Comparison of ENCODE assay signal across 28 mouse cellular contexts in genomic region chr10:41003197-41003596, GRCm38 (mm10).
DNase-seq lines count a peak whose midpoint lies in the region; ATAC-seq and TF ChIP-seq lines count a peak whose summit lies in the region.
"Had no signal": no experiment of that assay in that cellular context is flagged by ENCODE, and none has a peak within 500 bp of the region (broad histone marks: within the 10 kb centered on the region; RNA-seq: fewer than 3 reads in every experiment).

No protein-coding gene starts in this region.

- no peak overlapping the region for H3K4me3 ChIP-seq in C2C12 (ENCODE audit: insufficient read depth, poor library complexity, severe bottlenecking)
- no peak overlapping the region for H3K4me3 ChIP-seq in kidney, embryonic 14.5 days (ENCODE audit: low read length)
- H3K4me3 ChIP-seq: forebrain, embryonic 10.5 days; forebrain, embryonic 13.5 days; heart, embryonic 12.5 days; heart, embryonic 15.5 days; hindbrain, embryonic 10.5 days; hindbrain, embryonic 13.5 days; intestine, embryonic 15.5 days had no signal

- no peaks in the 10 kb centered on the region for H3K9me3 ChIP-seq in kidney, embryonic 14.5 days (ENCODE audit: control insufficient read depth, low read length)
- H3K9me3 ChIP-seq: forebrain, embryonic 10.5 days; forebrain, embryonic 13.5 days; G1E; heart, embryonic 12.5 days; heart, embryonic 15.5 days; hindbrain, embryonic 10.5 days; hindbrain, embryonic 13.5 days; intestine, embryonic 15.5 days had no signal

- TF ChIP-seq CTCF in C2C12 (IDR thresholded peaks at IDR 0.05; ENCODE audit: control insufficient read depth, insufficient read depth, insufficient read length): no peak

- no peaks in the 10 kb centered on the region for H3K79me3 ChIP-seq in C2C12 (ENCODE audit: low read depth)

- WGBS in kidney, embryonic 14.5 days: 69% methylated on average over 3 of the region's 3 CpGs

- H3K79me2 ChIP-seq in C2C12 (ENCODE audit: control insufficient read depth, insufficient read depth): no peaks in the 10 kb centered on the region

- H3K4me1 ChIP-seq in kidney, embryonic 14.5 days (ENCODE audit: control insufficient read depth, insufficient read depth, low read length): no peaks in the 10 kb centered on the region
- H3K4me1 ChIP-seq: heart, embryonic 12.5 days; heart, embryonic 15.5 days; hindbrain, embryonic 10.5 days; intestine, embryonic 15.5 days had no signal

- no peaks in the 10 kb centered on the region for H3K27me3 ChIP-seq in C2C12 (ENCODE audit: control insufficient read depth, insufficient read depth, insufficient read length)
- no peaks in the 10 kb centered on the region for H3K27me3 ChIP-seq in kidney, embryonic 14.5 days (ENCODE audit: control insufficient read depth, insufficient read depth, low read length)
- H3K27me3 ChIP-seq: CH12.LX; forebrain, embryonic 13.5 days; heart, embryonic 12.5 days; heart, embryonic 15.5 days; intestine, embryonic 15.5 days had no signal

- H3K9ac ChIP-seq in kidney, embryonic 14.5 days (ENCODE audit: low read depth, low read length): no peak overlapping the region
- H3K9ac ChIP-seq: forebrain, embryonic 13.5 days; heart, embryonic 12.5 days; heart, embryonic 15.5 days; hindbrain, embryonic 13.5 days; intestine, embryonic 15.5 days had no signal

- H3ac ChIP-seq in C2C12 (ENCODE audit: control insufficient read depth, insufficient read length, low read depth): no peak overlapping the region

- no peak for ATAC-seq in kidney, embryonic 14.5 days (ENCODE audit: low FRiP score, low TSS enrichment)
- ATAC-seq: forebrain, embryonic 13.5 days; forebrain, embryonic 16.5 days; hindbrain, embryonic 16.5 days; intestine, embryonic 15.5 days had no signal

- no peak overlapping the region for H3K4me2 ChIP-seq in kidney, embryonic 14.5 days (replicated peaks; ENCODE audit: low read depth, low read length)
- H3K4me2 ChIP-seq: forebrain, embryonic 13.5 days; heart, embryonic 12.5 days; heart, embryonic 15.5 days; hindbrain, embryonic 13.5 days; intestine, embryonic 15.5 days had no signal

- DNase-seq in heart, adult 11 months: peak; percentile 70
- no peak for DNase-seq in heart, adult 9 months (ENCODE audit: low spot score in 2 of 2)
- DNase-seq in 3134 (ENCODE audit: extremely low read depth, insufficient read length, low spot score): peak; percentile 46
- peak; percentile 65 for DNase-seq in NIH3T3 (ENCODE audit: low read depth)
- no peak for DNase-seq in adrenal gland, adult 8-10 months
- no peak for DNase-seq in layer of hippocampus, postnatal 25 days (ENCODE audit: extremely low spot score in 1 of 2, low spot score in 1 of 2)
- DNase-seq: adrenal gland, postnatal 10 days; adrenal gland, postnatal 36 days; cerebellum, adult 18-20 months; cerebellum, adult 9-10 months; cerebellum, postnatal 14 days; gastrocnemius, postnatal 10 days; gastrocnemius, postnatal 36 days; heart, postnatal 10 days; heart, postnatal 36 days had no signal

- H3K36me3 ChIP-seq in C2C12 (ENCODE audit: control insufficient read depth, insufficient read depth): no peaks in the 10 kb centered on the region
- no peaks in the 10 kb centered on the region for H3K36me3 ChIP-seq in kidney, embryonic 14.5 days (ENCODE audit: control insufficient read depth, insufficient read depth, low read length)
- H3K36me3 ChIP-seq: forebrain, embryonic 10.5 days; G1E; heart, embryonic 12.5 days; heart, embryonic 15.5 days; hindbrain, embryonic 10.5 days; hindbrain, embryonic 13.5 days; intestine, embryonic 15.5 days had no signal

- no peak overlapping the region for H3K27ac ChIP-seq in kidney, embryonic 14.5 days (ENCODE audit: low read depth, low read length)
- H3K27ac ChIP-seq: forebrain, embryonic 10.5 days; forebrain, embryonic 13.5 days; heart, embryonic 15.5 days; hindbrain, embryonic 10.5 days; hindbrain, embryonic 13.5 days; intestine, embryonic 15.5 days had no signal

TF ChIP-seq in C2C12, 6 proteins besides CTCF, POLR2A, EP300 and RAD21:
- TF ChIP-seq MYOG (IDR thresholded peaks at IDR 0.05; ENCODE audit: control insufficient read depth, extremely low read depth, insufficient read length) (no peak), MAX (IDR thresholded peaks at IDR 0.05) (peak; percentile 19), FOSL1 (IDR thresholded peaks at IDR 0.05; ENCODE audit: insufficient read depth, low read length, poor library complexity, severe bottlenecking) (peak; percentile 20)
TF ChIP-seq in C2C12: peak in this region for 2.

Comparison
In these comparisons a context has a peak if more than half of its experiments do, and no peak if none do; other contexts are left out.
1. DNase-seq: peak in heart, adult 11 months (single experiment), 3134 (single experiment) and NIH3T3 (single experiment); none in heart, adult 9 months (0 of 2), adrenal gland, adult 8-10 months (single experiment) and layer of hippocampus, postnatal 25 days (0 of 2).